Mouse (Mus musculus) stomach, postnatal 0 days (tissue): ENCODE data around the gene Wipi1. TPM values are rescaled to one million over a fixed set of nuclear protein-coding genes. Genes with fewer than 3 reads are reported as not detected.

Source experiments
- ATAC-seq: fragments of 200-750 bp; cut with Nextera tagmentation; 2 replicates; pipeline ENCODE4 v1.8.0; 2017; ENCODE audit not compliant: low FRiP score, low TSS enrichment
- DNase-seq: peaks from one replicate; pipeline ENCODE4 v3.0.0-alpha.2; 2016; ENCODE audit warnings: low spot score
- H3K27ac ChIP-seq: fragments of 300-500 bp; sonication (generic); replicated peaks from 2 replicates; pipeline ENCODE4 v1.5.1; 2014; ENCODE audit warnings: mild to moderate bottlenecking, control low read depth
- H3K27me3 ChIP-seq: fragments of 300-500 bp; sonication (generic); 2 replicates; pipeline ENCODE4 v1.6.1; 2014; ENCODE audit warnings: low read length; ENCODE audit not compliant: control insufficient read depth, insufficient read depth
- H3K36me3 ChIP-seq: fragments of 300-500 bp; sonication (generic); 2 replicates; pipeline ENCODE4 v1.6.1; 2014; ENCODE audit warnings: low read length, mixed read lengths; ENCODE audit not compliant: control insufficient read depth, insufficient read depth
- H3K4me1 ChIP-seq: fragments of 300-500 bp; sonication (generic); replicated peaks from 2 replicates; pipeline ENCODE4 v1.6.1; 2014; ENCODE audit warnings: antibody characterized with exemption; ENCODE audit not compliant: control insufficient read depth, insufficient read depth
- H3K4me2 ChIP-seq: fragments of 300-500 bp; sonication (generic); replicated peaks from 2 replicates; pipeline ENCODE4 v1.6.1; 2014; ENCODE audit warnings: low read depth, mild to moderate bottlenecking, control low read depth, moderate library complexity
- H3K4me3 ChIP-seq: fragments of 300-500 bp; sonication (generic); 2 replicates; pipeline ENCODE4 v1.5.1; 2014; ENCODE audit warnings: low read depth, low read length, control low read depth
- H3K9ac ChIP-seq: fragments of 300-500 bp; sonication (generic); 2 replicates; pipeline ENCODE4 v1.6.1; 2014; ENCODE audit warnings: mild to moderate bottlenecking, low read length, control low read depth, mixed read lengths
- H3K9me3 ChIP-seq: fragments of 300-500 bp; sonication (generic); 2 replicates; pipeline ENCODE4 v1.6.1; 2016; ENCODE audit warnings: low read length; ENCODE audit not compliant: control insufficient read depth
- CTCF ChIP-seq: IDR thresholded peaks from 2 replicates; pipeline ENCODE4 v1.5.1; 2016; ENCODE audit warnings: antibody characterized with exemption, low read depth, mild to moderate bottlenecking, moderate library complexity
- EP300 ChIP-seq: optimal IDR thresholded peaks from 2 replicates; pipeline ENCODE3; 2016; ENCODE audit warnings: antibody characterized with exemption
- WGBS: fragments of 180-500 bp; shearing (Covaris S2); extraction: QIAGEN DNeasy Blood & Tissue Kit; methylation state at CpG from one replicate; pipeline ENCODE4 v1.1.7; 2014; 5-methylcytosine and 5-hydroxymethylcytosine counted together
- polyA plus RNA-seq: library from polyadenylated mRNA; unstranded; fragments of >200 nt; fragmentation: Nextera tagmentation; extraction: Ambion mirVana; gene quantifications from 2 replicates; pipeline ENCODE4 v1.2.1, GENCODE M21; 2015

Gene Wipi1
- polyA plus RNA-seq, 1 experiment from 2014 or later, result 40.5 TPM

GRCm38 (mm10) chr11:109616352-109616751 lies 4.6 kb upstream of the Wipi1 start:
- no peak for DNase-seq
- H3K4me1 ChIP-seq, result no peaks in the 10 kb centered on the region
- no peak overlapping the region for H3K9ac ChIP-seq
- no peaks in the 10 kb centered on the region for H3K27me3 ChIP-seq
- TF ChIP-seq EP300 (no peak), CTCF (no peak)
- H3K36me3 ChIP-seq, result no peaks in the 10 kb centered on the region
- H3K27ac ChIP-seq, result 0 out of 2 replicates have a peak overlapping the region, but pooled peaks have one; percentile 35
- ATAC-seq, result no peak
- no peak overlapping the region for H3K4me2 ChIP-seq
- 74% methylated on average over 4 of the region's 4 CpGs for WGBS
- H3K4me3 ChIP-seq, result no peak overlapping the region
- no peaks in the 10 kb centered on the region for H3K9me3 ChIP-seq

- no peaks in the 10 kb centered on the region for H3K9me3 ChIP-seq
- DNase-seq, result no peak
- H3K4me1 ChIP-seq, result no peaks in the 10 kb centered on the region
- 46% methylated on average over 9 of the region's 9 CpGs for WGBS
- ATAC-seq, result no peak
- peak overlapping the region; percentile 18; the same call in 1 of the 2 replicates for H3K27ac ChIP-seq
- no peak overlapping the region for H3K4me2 ChIP-seq
- H3K9ac ChIP-seq, result no peak overlapping the region
- H3K4me3 ChIP-seq, result no peak overlapping the region
- no peaks in the 10 kb centered on the region for H3K27me3 ChIP-seq
- H3K36me3 ChIP-seq, result no peaks in the 10 kb centered on the region
- TF ChIP-seq EP300 (no peak), CTCF (no peak)
Observed at GRCm38 (mm10) chr11:109615286-109615685, 3.5 kb upstream of the Wipi1 start.

- Histone ChIP-seq H3K9me3 (no peaks in the 10 kb centered on the region), H3K36me3 (no peaks in the 10 kb centered on the region), H3K4me3 (no peak overlapping the region), H3K4me2 (no peak overlapping the region), H3K27me3 (no peaks in the 10 kb centered on the region), H3K4me1 (peaks cover 9% of the 10 kb centered on the region; the same call in 1 of the 2 replicates), H3K9ac (no peak overlapping the region), H3K27ac (no peak overlapping the region)
- DNase-seq (no peak), ATAC-seq (no peak)
- WGBS, result 53% methylated on average over 7 of the region's 7 CpGs
- TF ChIP-seq CTCF (no peak), EP300 (no peak)
Observed at GRCm38 (mm10) chr11:109612871-109613529, 1.2 kb upstream of the Wipi1 start.

- H3K9ac ChIP-seq, result peak overlapping the region; percentile 92
- H3K27me3 ChIP-seq, result no peaks in the 10 kb centered on the region
- H3K4me1 ChIP-seq, result peaks cover 9% of the 10 kb centered on the region; the same call in 1 of the 2 replicates
- TF ChIP-seq CTCF (peak; percentile 41; the same call in 1 of the 2 replicates), EP300 (no peak)
- H3K36me3 ChIP-seq, result no peaks in the 10 kb centered on the region
- H3K27ac ChIP-seq, result peak overlapping the region; percentile 95
- H3K4me3 ChIP-seq, result peak overlapping the region; percentile 82
- ATAC-seq, result peak; percentile 19
- WGBS, result under 1% methylated on average over 24 of the region's 26 CpGs
- no peak for DNase-seq
- H3K9me3 ChIP-seq, result no peaks in the 10 kb centered on the region
- peak overlapping the region; percentile 85 for H3K4me2 ChIP-seq
Observed at GRCm38 (mm10) chr11:109610795-109611302, 918 bp downstream of the Wipi1 start.

GRCm38 (mm10) chr11:109610046-109610794 lies 1.5 kb downstream of the Wipi1 start:
- Histone ChIP-seq H3K4me3 (peak overlapping the region; percentile 82), H3K27ac (peak overlapping the region; percentile 95), H3K36me3 (no peaks in the 10 kb centered on the region), H3K4me2 (peak overlapping the region; percentile 85), H3K9ac (peak overlapping the region; percentile 92), H3K27me3 (no peaks in the 10 kb centered on the region), H3K4me1 (peaks cover 9% of the 10 kb centered on the region; the same call in 1 of the 2 replicates), H3K9me3 (no peaks in the 10 kb centered on the region)
- DNase-seq (peak; percentile 38), ATAC-seq (no peak)
- TF ChIP-seq CTCF (no peak), EP300 (no peak)
- WGBS, result 10% methylated on average over 9 of the region's 9 CpGs
